ENCODE assay signal across 18 mouse cellular contexts in the genomic region with DNA sequence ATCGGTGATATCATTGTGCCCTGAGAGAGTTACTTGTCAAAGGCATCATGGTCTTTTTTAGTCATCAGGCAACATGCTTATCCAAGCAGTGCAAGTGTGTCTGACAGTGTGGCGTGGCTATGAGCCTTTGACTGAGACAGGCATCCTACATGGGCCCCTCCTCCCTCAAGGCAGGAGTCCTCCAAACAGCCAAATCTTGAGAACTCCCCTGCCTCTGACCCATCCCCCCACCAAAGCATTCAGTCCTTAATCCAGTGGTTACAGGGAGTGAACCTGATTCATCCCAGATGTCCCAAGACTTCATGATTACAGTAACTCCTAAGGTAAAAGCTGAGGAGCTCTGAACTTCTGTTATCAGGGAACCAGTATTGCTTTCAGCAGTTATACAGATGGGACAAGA.
DNase-seq lines count a peak whose midpoint lies in the region; ATAC-seq and TF ChIP-seq lines count a peak whose summit lies in the region.
"Had no signal": no experiment of that assay in that cellular context is flagged by ENCODE, and none has a peak within 500 bp of the region (broad histone marks: within the 10 kb centered on the region; RNA-seq: fewer than 3 reads in every experiment).

No protein-coding gene starts in this region.

- 36% methylated on average over 2 of the region's 2 CpGs for WGBS in embryonic facial prominence, embryonic 14.5 days
- 35% methylated on average over 2 of the region's 2 CpGs for WGBS in limb, embryonic 14.5 days

- H3K9me3 ChIP-seq in embryonic facial prominence, embryonic 14.5 days (ENCODE audit: control insufficient read depth, low read length) = no peaks in the 10 kb centered on the region
- no peaks in the 10 kb centered on the region for H3K9me3 ChIP-seq in limb, embryonic 14.5 days (ENCODE audit: control insufficient read depth, low read length)
- H3K9me3 ChIP-seq: intestine, embryonic 15.5 days; stomach, embryonic 15.5 days had no signal

- H3K4me3 ChIP-seq in embryonic facial prominence, embryonic 14.5 days (ENCODE audit: low read depth, low read length) = no peak overlapping the region
- H3K4me3 ChIP-seq in limb, embryonic 14.5 days (replicated peaks; ENCODE audit: low read length) = no peak overlapping the region
- H3K4me3 ChIP-seq: heart, adult 2 months; intestine, embryonic 15.5 days; stomach, embryonic 15.5 days had no signal

- intact Hi-C loops in gastrocnemius, postnatal 36 days (cut with DNase I) = no loop called here

- H3K9ac ChIP-seq in embryonic facial prominence, embryonic 14.5 days (ENCODE audit: low read depth, low read length) = no peak overlapping the region
- no peak overlapping the region for H3K9ac ChIP-seq in limb, embryonic 14.5 days (ENCODE audit: low read depth, low read length, severe bottlenecking)
- H3K9ac ChIP-seq: intestine, embryonic 15.5 days; liver, postnatal 0 days; stomach, embryonic 15.5 days had no signal

- no peak overlapping the region for H3K4me2 ChIP-seq in embryonic facial prominence, embryonic 14.5 days (ENCODE audit: low read depth, low read length)
- H3K4me2 ChIP-seq in limb, embryonic 14.5 days (replicated peaks; ENCODE audit: low read depth, low read length, severe bottlenecking) = no peak overlapping the region
- H3K4me2 ChIP-seq: intestine, embryonic 15.5 days; stomach, embryonic 15.5 days had no signal

- no peak for TF ChIP-seq POLR2A in limb, embryonic 14.5 days (IDR thresholded peaks at IDR 0.05; ENCODE audit: borderline replicate concordance, extremely low read depth, insufficient read depth, insufficient read length)

- H3K27me3 ChIP-seq in embryonic facial prominence, embryonic 14.5 days (replicated peaks; ENCODE audit: control insufficient read depth, insufficient read depth, low read length) = no peaks in the 10 kb centered on the region
- no peaks in the 10 kb centered on the region for H3K27me3 ChIP-seq in limb, embryonic 14.5 days (ENCODE audit: control insufficient read depth, insufficient read depth, low read length)
- H3K27me3 ChIP-seq: intestine, embryonic 15.5 days; stomach, embryonic 15.5 days had no signal

- ATAC-seq in embryonic facial prominence, embryonic 14.5 days (ENCODE audit: low read depth) = peak; percentile 79; the same call in 1 of the 2 replicates
- ATAC-seq in limb, embryonic 14.5 days (ENCODE audit: low FRiP score, low read depth) = peak; percentile 55; the same call in 1 of the 2 replicates
- no peak for ATAC-seq in frontal cortex, adult (ENCODE audit: low TSS enrichment)
- ATAC-seq: forebrain, embryonic 14.5 days; intestine, embryonic 15.5 days; liver, postnatal 0 days had no signal

- peaks cover 23% of the 10 kb centered on the region for H3K4me1 ChIP-seq in embryonic facial prominence, embryonic 14.5 days (ENCODE audit: control insufficient read depth, insufficient read depth, low read length)
- peaks cover 18% of the 10 kb centered on the region; the same call in 1 of the 2 replicates for H3K4me1 ChIP-seq in limb, embryonic 14.5 days (ENCODE audit: control insufficient read depth, insufficient read depth, low read length)
- H3K4me1 ChIP-seq: intestine, embryonic 15.5 days had no signal

- DNase-seq in NIH3T3 (ENCODE audit: low read depth) = peak; percentile 7
- DNase-seq in embryo, embryonic 10.5 days (ENCODE audit: low spot score) = peak; percentile 70
- peak; percentile 70 for DNase-seq in embryonic facial prominence, embryonic 14.5 days (ENCODE audit: low spot score)
- peak; percentile 45 for DNase-seq in limb, embryonic 14.5 days (ENCODE audit: low spot score)
- no peak for DNase-seq in gastrocnemius, postnatal 36 days
- no peak for DNase-seq in thymus, postnatal 0 days (ENCODE audit: low spot score)
- DNase-seq: adrenal gland, adult 2 months; cerebellum, adult 9-11 months; heart, adult 2 months; liver; liver, postnatal 0 days; lung, postnatal 14 days; right cerebral cortex, adult 18-20 months had no signal

- no peaks in the 10 kb centered on the region for H3K36me3 ChIP-seq in embryonic facial prominence, embryonic 14.5 days (ENCODE audit: control insufficient read depth, insufficient read depth, low read length)
- no peaks in the 10 kb centered on the region for H3K36me3 ChIP-seq in limb, embryonic 14.5 days (ENCODE audit: control insufficient read depth, insufficient read depth, low read length)
- H3K36me3 ChIP-seq: G1E; intestine, embryonic 15.5 days; stomach, embryonic 15.5 days had no signal

- H3K27ac ChIP-seq in embryonic facial prominence, embryonic 14.5 days (replicated peaks; ENCODE audit: low read depth, low read length) = peak overlapping the region; percentile 63
- H3K27ac ChIP-seq in limb, embryonic 14.5 days (replicated peaks; ENCODE audit: low read depth, low read length) = peak overlapping the region; percentile 22; the same call in 1 of the 2 replicates
- H3K27ac ChIP-seq: heart, adult 2 months; intestine, embryonic 15.5 days; stomach, embryonic 15.5 days had no signal

Comparison
In these comparisons a context has a peak if more than half of its experiments do, and no peak if none do; other contexts are left out.
1. DNase-seq: peak in NIH3T3 (single experiment), embryo, embryonic 10.5 days (single experiment), embryonic facial prominence, embryonic 14.5 days (single experiment) and limb, embryonic 14.5 days (single experiment); none in gastrocnemius, postnatal 36 days (0 of 2) and thymus, postnatal 0 days (single experiment).